ENCODE assay signal across 21 mouse cellular contexts in the genomic region with DNA sequence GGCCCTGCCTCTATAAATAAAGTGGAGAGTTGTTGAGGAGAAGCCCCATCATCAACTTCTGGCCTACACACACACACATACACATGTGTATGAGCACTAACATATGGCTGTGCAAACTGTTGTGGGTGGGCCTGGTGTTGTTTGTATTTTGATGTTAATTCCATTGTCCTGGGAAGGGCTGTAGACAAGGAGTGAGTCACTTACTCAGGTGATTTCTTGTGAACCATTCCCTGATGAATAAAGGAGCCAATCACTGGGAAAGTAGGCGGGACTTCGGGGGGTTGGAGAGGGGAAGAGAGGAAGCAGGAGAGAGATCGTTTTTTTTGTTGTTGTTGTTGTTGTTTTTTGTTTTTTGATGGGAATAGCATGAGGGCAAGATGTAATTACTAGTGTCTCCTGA.
"Had no signal": no experiment of that assay in that cellular context is flagged by ENCODE, and none has a peak within 500 bp of the region (broad histone marks: within the 10 kb centered on the region; RNA-seq: fewer than 3 reads in every experiment).

No protein-coding gene starts in this region.

- H3K27ac ChIP-seq: lung, embryonic 15.5 days; macrophage; midbrain, embryonic 13.5 days; midbrain, embryonic 15.5 days; neural tube, embryonic 13.5 days; neural tube, embryonic 15.5 days had no signal

- H3K27me3 ChIP-seq: lung, embryonic 15.5 days; megakaryocyte, embryonic 14.5 days; midbrain, embryonic 13.5 days; midbrain, embryonic 15.5 days; neural tube, embryonic 13.5 days; neural tube, embryonic 15.5 days had no signal

- H3K4me3 ChIP-seq: lung, embryonic 15.5 days; megakaryocyte, embryonic 14.5 days; midbrain, embryonic 13.5 days; midbrain, embryonic 15.5 days; neural tube, embryonic 13.5 days; neural tube, embryonic 15.5 days had no signal

- H3K36me3 ChIP-seq: lung, embryonic 15.5 days; midbrain, embryonic 13.5 days; midbrain, embryonic 15.5 days; neural tube, embryonic 13.5 days; neural tube, embryonic 15.5 days had no signal

- ATAC-seq: liver, postnatal 0 days; lung, postnatal 0 days; midbrain, embryonic 13.5 days; midbrain, embryonic 15.5 days had no signal

- H3K9me3 ChIP-seq: lung, embryonic 15.5 days; midbrain, embryonic 13.5 days; midbrain, embryonic 15.5 days; neural tube, embryonic 13.5 days; neural tube, embryonic 15.5 days had no signal

- H3K4me1 ChIP-seq: lung, embryonic 15.5 days; megakaryocyte, embryonic 14.5 days; midbrain, embryonic 13.5 days; midbrain, embryonic 15.5 days; neural tube, embryonic 13.5 days; neural tube, embryonic 15.5 days had no signal

- DNase-seq: liver, postnatal 0 days; lung, adult 2 months; lung, postnatal 14 days; lung, postnatal 36 days; retina, postnatal 1 day; right cerebral cortex, adult 18-20 months; right cerebral cortex, postnatal 25 days; right cerebral cortex, postnatal 4 days; spleen, adult 18-20 months; thymus, adult 18-20 months; thymus, postnatal 14 days; thymus, postnatal 36 days had no signal

- H3K4me2 ChIP-seq: lung, embryonic 15.5 days; midbrain, embryonic 11.5 days; midbrain, embryonic 13.5 days; midbrain, embryonic 15.5 days; neural tube, embryonic 13.5 days; neural tube, embryonic 15.5 days had no signal

- H3K9ac ChIP-seq: liver, postnatal 0 days; lung, embryonic 15.5 days; midbrain, embryonic 13.5 days; midbrain, embryonic 15.5 days; neural tube, embryonic 13.5 days; neural tube, embryonic 15.5 days had no signal
